Mouse (Mus musculus): Measurements from ENCODE around the gene Slc35c1. TPM values are rescaled to one million over a fixed set of nuclear protein-coding genes. Genes with fewer than 3 reads are reported as not detected.

The Slc35c1 gene
- polyA plus RNA-seq, 1 experiment from 2014 or later: 15.1 TPM

GRCm38 (mm10) chr2:92421723-92422387, 38.5 kb downstream of the Slc35c1 start:
- peaks cover 79% of the 10 kb centered on the region for H3K36me3 ChIP-seq
- 90% methylated on average over 7 of the region's 7 CpGs for WGBS
- H3K9me3 ChIP-seq (replicated peaks): no peaks in the 10 kb centered on the region
- peaks cover 20% of the 10 kb centered on the region; the same call in 1 of the 2 replicates for H3K4me1 ChIP-seq
- ATAC-seq (replicated peaks; ENCODE audit: low FRiP score): no peak
- no peak overlapping the region for H3K27ac ChIP-seq
- no peak overlapping the region for H3K9ac ChIP-seq
- no peaks in the 10 kb centered on the region for H3K27me3 ChIP-seq
- no peak overlapping the region for H3K4me2 ChIP-seq
- H3K4me3 ChIP-seq (replicated peaks): no peak overlapping the region

GRCm38 (mm10) chr2:92411705-92412104, 48.6 kb downstream of the Slc35c1 start:
- H3K27ac ChIP-seq: no peak overlapping the region
- no peak overlapping the region for H3K4me2 ChIP-seq
- ATAC-seq (replicated peaks; ENCODE audit: low FRiP score): no peak
- no peaks in the 10 kb centered on the region for H3K27me3 ChIP-seq
- peaks cover 98% of the 10 kb centered on the region for H3K36me3 ChIP-seq
- no peaks in the 10 kb centered on the region for H3K9me3 ChIP-seq (replicated peaks)
- no peaks in the 10 kb centered on the region for H3K4me1 ChIP-seq
- WGBS: 91% methylated on average over 10 of the region's 10 CpGs
- H3K9ac ChIP-seq: no peak overlapping the region
- H3K4me3 ChIP-seq (replicated peaks): no peak overlapping the region

GRCm38 (mm10) chr2:92408309-92409045, 51.9 kb downstream of the Slc35c1 start:
- WGBS: 92% methylated on average over 18 of the region's 18 CpGs
- Histone ChIP-seq H3K4me3 (replicated peaks) (no peak overlapping the region), H3K27me3 (no peaks in the 10 kb centered on the region)

GRCm38 (mm10) chr2:92405687-92406086, 54.7 kb downstream of the Slc35c1 start:
- Histone ChIP-seq H3K4me2 (no peak overlapping the region), H3K4me1 (peaks cover 8% of the 10 kb centered on the region), H3K4me3 (replicated peaks) (no peak overlapping the region), H3K27ac (no peak overlapping the region), H3K27me3 (peaks cover 3% of the 10 kb centered on the region; the same call in 1 of the 2 replicates), H3K9me3 (replicated peaks) (no peaks in the 10 kb centered on the region), H3K9ac (no peak overlapping the region), H3K36me3 (peaks cover 71% of the 10 kb centered on the region)
- ATAC-seq (replicated peaks; ENCODE audit: low FRiP score): no peak
- WGBS: 92% methylated on average over 7 of the region's 7 CpGs

More at GRCm38 (mm10) chr2:92408309-92409045, 51.9 kb downstream of the Slc35c1 start:
- H3K36me3 ChIP-seq: peaks cover 97% of the 10 kb centered on the region
- no peak for ATAC-seq (replicated peaks; ENCODE audit: low FRiP score)
- no peaks in the 10 kb centered on the region for H3K9me3 ChIP-seq (replicated peaks)
- no peaks in the 10 kb centered on the region for H3K4me1 ChIP-seq
- H3K9ac ChIP-seq: no peak overlapping the region
- no peak overlapping the region for H3K4me2 ChIP-seq
- no peak overlapping the region for H3K27ac ChIP-seq

- H3K36me3 ChIP-seq: peaks cover 62% of the 10 kb centered on the region
- no peak overlapping the region for H3K4me3 ChIP-seq (replicated peaks)
- no peaks in the 10 kb centered on the region for H3K9me3 ChIP-seq (replicated peaks)
- H3K27ac ChIP-seq: no peak overlapping the region
- H3K4me1 ChIP-seq: peaks cover 11% of the 10 kb centered on the region
- no peak overlapping the region for H3K4me2 ChIP-seq
- peaks cover 8% of the 10 kb centered on the region for H3K27me3 ChIP-seq
- H3K9ac ChIP-seq: no peak overlapping the region
- WGBS: 85% methylated on average over 6 of the region's 6 CpGs
- ATAC-seq (replicated peaks; ENCODE audit: low FRiP score): no peak
Measured at GRCm38 (mm10) chr2:92404737-92405136, 55.6 kb downstream of the Slc35c1 start.

- peaks cover 11% of the 10 kb centered on the region for H3K4me1 ChIP-seq
- no peaks in the 10 kb centered on the region for H3K9me3 ChIP-seq (replicated peaks)
- no peak for ATAC-seq (replicated peaks; ENCODE audit: low FRiP score)
- peaks cover 8% of the 10 kb centered on the region for H3K27me3 ChIP-seq
- peaks cover 53% of the 10 kb centered on the region for H3K36me3 ChIP-seq
- 93% methylated on average over 5 of the region's 5 CpGs for WGBS
- H3K27ac ChIP-seq: no peak overlapping the region
- H3K4me3 ChIP-seq (replicated peaks): no peak overlapping the region
- no peak overlapping the region for H3K4me2 ChIP-seq
- no peak overlapping the region for H3K9ac ChIP-seq
Measured at GRCm38 (mm10) chr2:92403776-92404319, 56.5 kb downstream of the Slc35c1 start.

Other genes starting within 250 kb of the Slc35c1 start
- 24.7 and 29.5 TPM in 2 replicates for gene Pex16, start 85.9 kb downstream of the Slc35c1 start, polyA plus RNA-seq (2015; fragmentation: Nextera tagmentation; extraction: Ambion mirVana)
- 26.0 and 29.5 TPM in 2 replicates for gene Large2, start 85.7 kb downstream of the Slc35c1 start, polyA plus RNA-seq (2015; fragmentation: Nextera tagmentation; extraction: Ambion mirVana)
- gene 1700029I15Rik, start 78.0 kb downstream of the Slc35c1 start, polyA plus RNA-seq (2015; fragmentation: Nextera tagmentation; extraction: Ambion mirVana): 3.2 and 3.4 TPM in 2 replicates
- gene Mapk8ip1, start 59.3 kb downstream of the Slc35c1 start, polyA plus RNA-seq (2015; fragmentation: Nextera tagmentation; extraction: Ambion mirVana): 32.1 and 34.9 TPM in 2 replicates
- 17.7 and 21.3 TPM in 2 replicates for gene Cry2, start 26.5 kb downstream of the Slc35c1 start, polyA plus RNA-seq (2015; fragmentation: Nextera tagmentation; extraction: Ambion mirVana)
- 7.7 and 9.2 TPM in 2 replicates for gene Chst1, start 139.2 kb upstream of the Slc35c1 start, polyA plus RNA-seq (2015; fragmentation: Nextera tagmentation; extraction: Ambion mirVana)